Mouse (Mus musculus) limb, embryonic 13.5 days (tissue): ENCODE results near the gene Slc26a11. TPM values are rescaled to one million over a fixed set of nuclear protein-coding genes. Genes with fewer than 3 reads are reported as not detected.
A peak's percentile ranks its signal among the peaks of the same experiment; 100 is the strongest.
"Not testable (repeated sequence)": the region's sequence is repeated elsewhere in the genome, so short reads cannot be mapped to it uniquely, and the experiment has no call there.

Source experiments
- ATAC-seq: fragments of 200-750 bp; cut with Nextera tagmentation; 2 replicates; pipeline ENCODE4 v1.8.0; 2017; ENCODE audit warnings: low read depth, moderate number of reproducible peaks, moderate TSS enrichment; ENCODE audit not compliant: low FRiP score
- H3K27ac ChIP-seq: fragments of 300-500 bp; sonication (generic); 2 replicates; pipeline ENCODE4 v1.5.1; 2015; ENCODE audit warnings: inconsistent platforms, mild to moderate bottlenecking, moderate library complexity
- H3K27me3 ChIP-seq: fragments of 300-500 bp; sonication (generic); 2 replicates; pipeline ENCODE4 v1.6.1; 2015; ENCODE audit warnings: mild to moderate bottlenecking, inconsistent platforms
- H3K36me3 ChIP-seq: fragments of 300-500 bp; sonication (generic); 2 replicates; pipeline ENCODE4 v1.6.1; 2015; ENCODE audit warnings: inconsistent platforms, mild to moderate bottlenecking, moderate library complexity
- H3K4me1 ChIP-seq: fragments of 300-500 bp; sonication (generic); 2 replicates; pipeline ENCODE4 v1.6.1; 2015; ENCODE audit warnings: inconsistent platforms
- H3K4me2 ChIP-seq: fragments of 300-500 bp; sonication (generic); replicated peaks from 2 replicates; pipeline ENCODE4 v1.6.1; 2015; ENCODE audit warnings: inconsistent platforms, mild to moderate bottlenecking, moderate library complexity
- H3K4me3 ChIP-seq: fragments of 300-500 bp; sonication (generic); 2 replicates; pipeline ENCODE4 v1.5.1; 2015; ENCODE audit warnings: moderate library complexity, mild to moderate bottlenecking, inconsistent platforms
- H3K9ac ChIP-seq: fragments of 300-500 bp; sonication (generic); 2 replicates; pipeline ENCODE4 v1.6.1; 2015; ENCODE audit warnings: mild to moderate bottlenecking, inconsistent platforms
- H3K9me3 ChIP-seq: fragments of 300-500 bp; sonication (generic); 2 replicates; pipeline ENCODE4 v1.6.1; 2016; ENCODE audit warnings: inconsistent platforms
- WGBS: fragments of 180-500 bp; shearing (Covaris S2); methylation state at CpG from one replicate; pipeline ENCODE4 v1.1.7; 2015; 5-methylcytosine and 5-hydroxymethylcytosine counted together
- polyA plus RNA-seq: library from polyadenylated mRNA; unstranded; fragments of >200 nt; fragmentation: Nextera tagmentation; extraction: Ambion mirVana; gene quantifications from 2 replicates; pipeline ENCODE4 v1.2.1, GENCODE M21; 2015

The Slc26a11 gene
- polyA plus RNA-seq, 1 experiment from 2014 or later = 12.4 TPM

DNA sequence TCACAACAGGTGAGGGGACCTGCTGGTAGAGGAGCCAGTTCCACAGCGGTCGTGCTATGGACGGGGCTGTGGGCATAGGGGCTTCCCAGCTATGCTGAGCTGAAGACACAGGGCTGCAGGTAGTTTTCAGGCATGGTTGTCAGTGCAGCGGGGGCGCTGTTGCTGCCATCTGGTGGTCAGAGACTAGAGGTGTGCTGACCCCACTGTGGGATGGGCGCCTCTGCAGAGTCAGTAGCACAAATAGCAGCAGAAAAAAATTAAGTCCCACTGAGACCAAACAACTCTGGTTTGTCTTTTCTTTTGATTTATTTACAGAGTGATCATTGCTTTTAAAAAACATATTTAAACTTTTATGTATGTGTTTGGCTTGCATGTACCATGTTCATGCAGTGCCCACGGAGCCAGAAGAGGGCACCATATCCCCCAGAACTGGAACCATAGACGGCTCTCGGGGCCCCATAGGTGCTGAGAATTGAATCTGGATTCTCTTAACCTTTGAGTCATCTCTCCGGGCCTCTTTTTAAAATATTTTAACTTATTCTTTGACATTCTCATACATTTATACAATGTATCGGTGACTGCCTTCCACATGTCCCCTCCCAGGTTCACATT, 8.3 kb downstream of the Slc26a11 start:
- Histone ChIP-seq H3K4me2 (no peak overlapping the region), H3K9me3 (no peaks in the 10 kb centered on the region), H3K36me3 (peaks cover 54% of the 10 kb centered on the region)

GRCm38 (mm10) chr11:119375425-119375824, 20.1 kb downstream of the Slc26a11 start:
- Histone ChIP-seq H3K9ac (no peak overlapping the region), H3K27me3 (no peaks in the 10 kb centered on the region), H3K36me3 (peaks cover 51% of the 10 kb centered on the region), H3K4me2 (no peak overlapping the region), H3K27ac (no peak overlapping the region), H3K9me3 (no peaks in the 10 kb centered on the region), H3K4me1 (no peaks in the 10 kb centered on the region), H3K4me3 (no peak overlapping the region)
- WGBS = 83% methylated on average over 6 of the region's 6 CpGs
- ATAC-seq = no peak

More for the DNA sequence above, 8.3 kb downstream of the Slc26a11 start:
- peak; percentile 78; the same call in 1 of the 2 replicates for ATAC-seq
- Histone ChIP-seq H3K27me3 (no peaks in the 10 kb centered on the region), H3K4me1 (no peaks in the 10 kb centered on the region), H3K4me3 (no peak overlapping the region), H3K9ac (no peak overlapping the region), H3K27ac (no peak overlapping the region)
- 35% methylated on average over 11 of the region's 11 CpGs for WGBS

DNA sequence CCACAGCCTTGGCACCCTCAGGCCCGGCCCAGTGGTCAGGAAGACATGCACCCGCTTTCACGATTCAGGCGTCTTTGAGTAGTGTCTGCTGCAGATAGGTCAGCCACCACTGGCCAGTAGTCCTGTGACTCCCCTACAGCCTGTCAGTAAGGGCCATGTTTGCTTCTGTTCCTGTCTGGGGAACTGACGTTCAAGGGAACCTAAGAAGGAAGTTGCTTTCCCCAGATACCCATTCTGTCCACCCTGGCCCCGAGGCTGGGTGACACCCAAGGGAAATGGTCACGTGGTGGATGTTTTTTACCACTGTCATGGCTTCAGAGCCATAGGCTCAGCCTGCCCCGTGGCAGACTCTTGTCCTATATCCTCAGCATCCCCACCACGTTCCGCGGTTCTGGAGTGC, 22.0 kb downstream of the Slc26a11 start:
- 90% methylated on average over 11 of the region's 11 CpGs for WGBS
- H3K4me3 ChIP-seq = no peak overlapping the region
- no peaks in the 10 kb centered on the region for H3K27me3 ChIP-seq
- peaks cover 44% of the 10 kb centered on the region for H3K36me3 ChIP-seq
- no peak overlapping the region for H3K4me2 ChIP-seq
- H3K9me3 ChIP-seq = no peaks in the 10 kb centered on the region
- no peak overlapping the region for H3K9ac ChIP-seq
- H3K4me1 ChIP-seq = no peaks in the 10 kb centered on the region
- no peak for ATAC-seq
- H3K27ac ChIP-seq = no peak overlapping the region

- no peak for ATAC-seq
These were observed 23.2 kb downstream of the Slc26a11 start for GRCm38 (mm10) chr11:119378551-119378950.

DNA sequence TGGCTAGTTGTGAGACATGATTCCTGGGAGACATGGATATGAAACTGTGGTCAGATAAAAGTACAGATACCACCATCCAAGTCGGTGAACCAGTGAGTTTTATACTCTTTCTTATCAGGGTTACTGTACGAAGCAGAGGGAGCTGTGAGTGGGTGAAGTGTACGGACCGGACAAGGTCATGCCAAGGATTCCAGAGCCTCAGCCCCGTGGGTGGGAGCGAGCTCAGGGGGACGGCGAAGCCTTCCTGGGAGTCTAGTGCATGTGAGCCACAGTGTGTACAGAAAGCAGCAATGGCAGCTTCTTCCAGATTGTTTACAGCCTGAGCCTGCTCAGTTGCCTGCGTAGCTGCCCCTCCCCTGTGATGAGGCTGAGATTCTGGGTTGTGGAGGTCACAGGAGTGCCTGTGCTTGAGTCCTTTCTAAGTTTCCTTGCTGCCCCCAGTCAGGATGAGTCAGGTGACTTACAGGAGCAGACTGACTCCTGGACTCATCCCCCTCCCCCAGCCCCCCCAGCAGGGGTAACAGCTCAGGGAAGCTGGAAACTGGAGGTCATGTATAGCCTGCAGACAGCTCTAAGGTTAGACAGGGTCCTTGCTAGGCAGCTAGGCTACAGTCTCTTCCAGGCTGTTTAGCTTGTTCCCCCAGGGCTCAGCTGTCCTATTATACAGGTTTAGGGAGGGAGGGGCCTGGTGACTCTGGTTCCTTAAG, 26.4 kb downstream of the Slc26a11 start:
- Histone ChIP-seq H3K4me2 (no peak overlapping the region), H3K9ac (no peak overlapping the region), H3K9me3 (no peaks in the 10 kb centered on the region; the same call in 1 of the 2 replicates), H3K27ac (no peak overlapping the region), H3K36me3 (peaks cover 40% of the 10 kb centered on the region), H3K4me1 (no peaks in the 10 kb centered on the region), H3K27me3 (no peaks in the 10 kb centered on the region), H3K4me3 (no peak overlapping the region)
- no peak for ATAC-seq
- WGBS = 83% methylated on average over 9 of the region's 9 CpGs

More at GRCm38 (mm10) chr11:119378551-119378950, 23.2 kb downstream of the Slc26a11 start:
- H3K4me1 ChIP-seq = no peaks in the 10 kb centered on the region
- H3K27me3 ChIP-seq = no peaks in the 10 kb centered on the region
- H3K4me2 ChIP-seq = no peak overlapping the region
- no peak overlapping the region for H3K27ac ChIP-seq
- H3K4me3 ChIP-seq = no peak overlapping the region
- H3K9ac ChIP-seq = no peak overlapping the region
- H3K36me3 ChIP-seq = peaks cover 44% of the 10 kb centered on the region
- WGBS = 90% methylated on average over 1 of the region's 1 CpGs
- H3K9me3 ChIP-seq = no peaks in the 10 kb centered on the region

GRCm38 (mm10) chr11:119382338-119382850, 27.0 kb downstream of the Slc26a11 start:
- Histone ChIP-seq H3K4me2 (no peak overlapping the region), H3K9ac (no peak overlapping the region), H3K4me3 (no peak overlapping the region), H3K36me3 (peaks cover 34% of the 10 kb centered on the region), H3K4me1 (no peaks in the 10 kb centered on the region), H3K27ac (no peak overlapping the region), H3K27me3 (peaks cover under 1% of the 10 kb centered on the region), H3K9me3 (no peaks in the 10 kb centered on the region; the same call in 1 of the 2 replicates)
- no peak for ATAC-seq
- WGBS = 73% methylated on average over 6 of the region's 6 CpGs

- ATAC-seq = no peak
- Histone ChIP-seq H3K36me3 (peaks cover 11% of the 10 kb centered on the region), H3K9me3 (no peaks in the 10 kb centered on the region; the same call in 1 of the 2 replicates), H3K4me3 (no peak overlapping the region), H3K27ac (no peak overlapping the region), H3K4me1 (peaks cover 5% of the 10 kb centered on the region), H3K4me2 (no peak overlapping the region), H3K27me3 (peaks cover 26% of the 10 kb centered on the region), H3K9ac (no peak overlapping the region)
- WGBS = 79% methylated on average over 4 of the region's 4 CpGs
These were observed 29.5 kb downstream of the Slc26a11 start for GRCm38 (mm10) chr11:119384904-119385303.

- Histone ChIP-seq H3K4me3 (no peak overlapping the region), H3K36me3 (peaks cover 1% of the 10 kb centered on the region), H3K4me2 (no peak overlapping the region), H3K4me1 (peaks cover 13% of the 10 kb centered on the region), H3K27me3 (peaks cover 39% of the 10 kb centered on the region), H3K9ac (no peak overlapping the region), H3K9me3 (no peaks in the 10 kb centered on the region; the same call in 1 of the 2 replicates), H3K27ac (no peak overlapping the region)
- 89% methylated on average over 5 of the region's 5 CpGs for WGBS
- ATAC-seq = no peak
These were observed 30.9 kb downstream of the Slc26a11 start for GRCm38 (mm10) chr11:119386306-119386705.

DNA sequence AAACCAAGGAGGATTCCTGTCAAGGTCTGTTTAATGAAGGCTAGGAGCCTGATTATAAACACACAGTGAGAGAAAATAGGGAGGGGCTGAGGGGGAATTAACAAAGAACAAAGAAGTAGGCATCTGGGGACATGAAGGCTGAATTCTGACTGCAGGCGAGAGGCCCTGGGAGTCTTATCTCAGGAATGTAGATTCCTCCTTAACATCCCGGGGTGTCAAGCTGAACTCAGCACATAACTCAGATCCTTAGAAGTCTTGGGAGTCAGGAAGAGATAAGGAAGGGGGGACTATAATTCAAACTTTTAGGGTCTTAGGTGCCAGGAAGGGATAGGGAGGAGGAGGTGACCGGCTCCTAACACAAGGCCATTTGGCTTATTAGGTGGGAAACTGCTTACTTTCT, 31.9 kb downstream of the Slc26a11 start:
- not testable (repeated sequence) for H3K9ac ChIP-seq, H3K9me3 ChIP-seq, H3K4me3 ChIP-seq, H3K4me2 ChIP-seq, H3K27ac ChIP-seq, ATAC-seq, H3K36me3 ChIP-seq
- WGBS = 6% methylated on average over 3 of the region's 3 CpGs
- H3K4me1 ChIP-seq = peaks cover 21% of the 10 kb centered on the region
- H3K27me3 ChIP-seq = peaks cover 49% of the 10 kb centered on the region

DNA sequence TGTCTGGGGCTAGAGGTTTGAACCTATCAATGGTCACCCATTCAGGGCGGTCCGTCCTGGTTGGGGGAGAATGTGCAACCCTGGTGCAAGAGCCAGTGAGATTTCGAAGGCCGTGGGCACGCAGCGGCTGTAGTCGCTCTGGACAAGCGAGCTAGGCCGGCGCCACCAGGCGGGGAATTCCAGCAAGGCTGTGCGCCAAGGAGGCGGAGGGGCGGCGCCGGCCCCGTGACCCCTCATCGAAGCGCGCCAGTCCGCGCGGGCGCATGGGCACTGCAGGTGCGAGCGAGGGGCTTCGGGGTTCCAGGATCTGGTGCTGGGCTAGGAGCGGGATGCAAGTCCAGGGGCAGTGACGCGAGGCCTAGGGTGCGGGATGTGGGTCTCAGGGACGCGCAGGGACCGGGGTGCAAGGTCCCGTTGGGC, 34.5 kb downstream of the Slc26a11 start:
- H3K4me2 ChIP-seq = peak overlapping the region; percentile 98
- peak overlapping the region; percentile 48; the same call in 1 of the 2 replicates for H3K27ac ChIP-seq
- H3K4me3 ChIP-seq = peak overlapping the region; percentile 69
- ATAC-seq = no peak; the same call in 1 of the 2 replicates
- no peaks in the 10 kb centered on the region for H3K36me3 ChIP-seq
- no peaks in the 10 kb centered on the region; the same call in 1 of the 2 replicates for H3K9me3 ChIP-seq
- H3K9ac ChIP-seq = peak overlapping the region; percentile 75
- H3K4me1 ChIP-seq = peaks cover 35% of the 10 kb centered on the region
- H3K27me3 ChIP-seq = peaks cover 67% of the 10 kb centered on the region
- under 1% methylated on average over 35 of the region's 35 CpGs for WGBS

DNA sequence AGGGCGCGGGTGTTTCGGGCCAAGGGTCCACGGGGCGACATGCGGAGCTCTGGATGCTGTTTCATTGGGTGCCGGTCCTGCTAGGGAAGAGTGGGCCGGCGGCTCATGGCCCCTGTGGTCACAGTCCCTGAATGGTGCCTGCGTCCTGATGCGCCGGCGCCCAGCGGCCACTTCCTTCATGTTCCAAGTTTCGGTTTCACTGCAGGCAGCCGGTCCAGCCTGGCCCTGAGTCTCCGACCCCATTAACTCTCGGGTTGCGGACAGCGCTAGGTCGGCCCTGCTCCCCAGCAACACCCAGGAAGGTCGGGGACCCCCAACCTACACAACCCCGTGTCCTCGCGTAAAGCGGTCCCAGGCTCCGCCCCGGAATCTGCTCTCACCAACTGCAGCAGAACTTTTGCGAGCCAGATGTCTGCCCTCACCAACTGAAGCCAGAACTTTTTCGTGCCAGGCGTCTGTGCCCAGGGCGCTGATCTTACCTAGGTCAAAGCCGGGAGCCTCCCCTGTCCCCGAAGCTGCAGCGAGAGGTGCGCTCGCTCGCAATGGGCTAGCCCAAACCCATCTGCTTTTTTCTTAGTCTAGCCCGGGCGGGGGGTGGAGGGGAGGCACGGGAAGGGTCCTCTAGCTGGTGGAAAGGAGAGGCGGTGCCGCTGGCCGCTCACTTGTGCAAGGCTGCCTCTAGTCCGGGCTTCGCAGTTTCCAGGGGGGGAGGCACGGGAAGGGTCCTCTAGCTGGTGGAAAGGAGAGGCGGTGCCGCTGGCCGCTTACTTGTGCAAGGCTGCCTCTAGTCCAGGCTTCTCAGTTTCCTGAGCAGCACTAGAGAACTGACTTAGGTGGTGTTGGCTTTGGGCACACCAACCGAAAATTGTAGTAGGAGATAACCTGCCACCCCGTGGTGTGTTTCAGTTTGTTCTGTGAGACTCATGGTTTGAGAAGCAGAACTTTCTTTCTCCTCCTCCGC, 35.2 kb downstream of the Slc26a11 start:
- 3% methylated on average over 52 of the region's 53 CpGs for WGBS
- peaks cover 74% of the 10 kb centered on the region for H3K27me3 ChIP-seq
- peak overlapping the region; percentile 75 for H3K9ac ChIP-seq
- no peaks in the 10 kb centered on the region; the same call in 1 of the 2 replicates for H3K9me3 ChIP-seq
- peak; percentile 18; the same call in 1 of the 2 replicates for ATAC-seq
- peak overlapping the region; percentile 69 for H3K4me3 ChIP-seq
- peak overlapping the region; percentile 48 for H3K27ac ChIP-seq
- no peaks in the 10 kb centered on the region for H3K36me3 ChIP-seq
- H3K4me2 ChIP-seq = peak overlapping the region; percentile 98
- H3K4me1 ChIP-seq = peaks cover 35% of the 10 kb centered on the region
